Mouse (Mus musculus): ENCODE results near the gene Ttc1.
A peak's percentile ranks its signal among the peaks of the same experiment; 100 is the strongest.

Ttc1 gene

DNA sequence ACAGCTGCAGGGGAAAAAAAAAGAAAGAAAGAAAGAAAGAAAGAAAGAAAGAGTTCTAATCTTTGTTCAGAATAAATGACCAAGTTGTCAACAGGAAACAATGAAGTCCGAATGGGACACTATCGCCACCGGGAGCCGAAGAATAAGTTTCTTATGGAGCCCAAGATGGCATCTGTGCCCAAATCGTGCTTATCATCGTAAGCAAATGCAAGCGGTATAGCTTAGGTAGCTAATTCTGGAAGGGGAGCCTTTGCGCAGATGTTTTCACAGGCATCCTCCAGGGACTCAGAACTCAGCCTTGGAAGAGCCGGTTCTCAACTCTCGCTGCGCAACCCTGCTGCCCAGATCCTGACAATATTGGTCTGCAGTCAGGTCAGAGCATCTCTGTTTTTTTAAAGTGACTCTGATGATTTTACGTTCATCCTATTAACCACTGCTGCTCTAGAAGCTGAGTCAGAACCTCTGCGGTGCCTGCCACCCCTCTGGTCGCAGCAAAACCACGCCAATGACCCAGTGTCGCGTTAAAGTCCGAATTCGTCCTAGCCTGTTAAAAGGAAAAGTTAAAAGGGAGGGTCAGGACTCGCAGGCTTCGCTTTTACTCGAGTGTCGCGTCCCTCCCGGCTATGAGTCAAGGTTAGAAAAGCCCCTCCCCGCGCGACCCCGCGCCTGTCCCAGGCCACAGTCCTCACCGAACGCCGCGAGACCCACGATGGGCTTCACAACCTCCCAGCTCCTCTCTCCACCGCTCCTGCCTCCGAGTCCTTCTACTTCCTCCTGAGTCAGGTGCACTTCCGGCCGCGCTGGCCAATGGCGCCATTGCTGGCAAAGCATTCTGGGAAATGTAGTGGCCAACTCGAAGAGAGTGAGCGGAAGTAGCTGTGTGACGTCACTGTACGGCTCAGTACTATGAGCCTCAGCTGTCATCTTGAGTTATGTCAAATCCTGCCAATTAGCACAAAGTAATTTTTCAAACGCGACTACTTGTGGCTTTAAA, at the start of gene Ttc1:
Gene Ttc1 (minus strand): TSS at position 776 of the 994 bp plus-strand sequence.
- DNase-seq (ENCODE audit: low spot score) = peak; percentile 93

DNA sequence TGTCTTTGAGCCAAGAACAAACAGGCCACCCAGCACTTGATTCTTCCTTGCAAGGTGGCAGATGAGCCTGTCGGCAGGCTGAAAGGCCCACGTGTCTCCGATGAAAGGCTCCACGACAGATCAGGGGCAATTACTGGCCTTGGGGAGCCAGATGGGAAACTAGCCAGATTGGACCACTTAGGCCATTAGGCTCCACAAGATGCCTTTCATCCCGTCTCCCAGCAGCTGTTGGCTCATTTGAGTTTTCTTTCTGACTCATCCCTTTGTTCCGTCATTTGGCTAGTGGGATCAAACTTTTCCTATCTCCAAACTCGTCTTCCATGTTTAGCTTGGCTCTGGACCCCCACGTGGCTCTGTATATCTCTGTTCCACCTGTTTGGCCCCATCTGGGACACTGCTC, 48.2 kb upstream of the Ttc1 start:
- DNase-seq (ENCODE audit: low spot score) = no peak

DNA sequence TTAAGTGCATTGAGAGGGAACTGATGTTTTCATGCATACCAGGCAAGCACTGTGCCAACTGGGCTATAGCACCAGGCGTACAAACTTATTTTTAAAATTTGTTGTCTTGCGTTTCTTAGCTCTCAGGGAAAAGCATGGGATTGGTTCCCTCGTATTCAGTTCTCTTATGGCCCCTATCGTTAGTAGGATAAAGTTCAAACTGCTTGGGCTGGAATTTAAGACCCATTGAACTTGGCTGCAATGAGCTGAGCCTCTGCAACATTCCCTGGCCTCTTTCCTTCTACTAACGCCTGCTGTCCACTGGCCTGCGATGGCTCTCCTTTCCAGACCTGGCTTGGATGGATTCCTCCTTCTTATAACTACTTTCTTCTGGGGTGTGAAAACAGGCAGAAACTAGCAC, 42.6 kb upstream of the Ttc1 start:
- DNase-seq (ENCODE audit: low spot score) = no peak

DNA sequence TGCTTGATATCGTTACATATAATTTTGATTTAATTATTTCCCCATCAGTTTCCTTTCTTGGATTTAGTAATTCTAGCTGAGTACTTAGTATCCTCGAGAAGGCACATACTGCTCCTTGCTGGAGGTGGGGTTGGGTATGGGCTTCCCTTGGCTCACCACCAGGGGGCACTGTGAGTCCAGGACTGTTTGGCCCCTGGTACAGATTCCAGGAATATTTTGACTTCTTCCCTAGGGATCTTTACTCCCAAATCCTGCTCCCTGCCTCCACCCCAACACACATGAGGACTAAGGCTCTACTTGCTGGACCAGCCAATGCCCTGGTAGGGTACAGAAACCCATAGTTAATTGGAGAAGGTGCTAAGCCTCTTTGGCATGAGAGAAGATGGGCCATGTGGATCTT, 36.0 kb upstream of the Ttc1 start:
- peak; percentile 28 for DNase-seq (ENCODE audit: low spot score)

DNA sequence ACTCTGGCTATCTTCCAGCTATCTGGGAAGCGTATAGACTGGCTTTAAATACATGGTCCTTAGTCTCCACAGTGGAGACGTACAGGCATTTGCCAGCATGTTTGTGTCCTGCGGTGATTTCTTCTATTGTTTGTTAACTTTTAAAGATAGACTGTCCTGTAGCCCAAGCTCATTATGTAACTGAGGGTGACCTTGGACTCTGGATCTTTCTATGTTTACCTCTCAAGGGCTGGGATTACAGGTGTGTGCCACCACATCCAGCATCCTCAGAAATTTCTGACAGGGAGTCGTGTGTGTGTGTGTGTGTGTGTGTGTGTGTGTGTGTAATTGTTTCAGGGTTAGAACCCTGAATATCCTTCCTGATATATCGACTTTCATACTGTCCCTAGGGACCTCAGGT, 35.3 kb upstream of the Ttc1 start:
- no peak for DNase-seq (ENCODE audit: low spot score)

GRCm38 (mm10) chr11:43779551-43779950, 31.7 kb upstream of the Ttc1 start:
- DNase-seq (ENCODE audit: low spot score) = no peak

DNA sequence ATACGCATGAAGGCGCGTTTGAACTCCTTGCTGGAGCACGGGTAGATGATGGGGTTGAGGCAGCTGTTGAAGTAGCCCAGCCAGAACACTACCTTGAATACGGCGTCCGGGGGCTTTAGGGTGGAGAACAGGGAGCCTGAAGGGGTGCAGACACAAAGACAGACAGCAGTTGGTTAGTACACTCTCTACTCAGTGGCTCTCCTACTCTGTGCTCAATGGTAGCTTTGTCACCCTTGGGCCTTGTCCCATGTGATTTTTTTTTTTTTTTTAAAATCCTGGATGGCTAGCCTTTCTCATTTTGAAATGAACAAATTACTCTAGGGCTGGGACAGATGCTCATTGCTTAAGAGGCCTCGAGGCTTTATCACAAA, 28.5 kb upstream of the Ttc1 start:
- no peak for DNase-seq (ENCODE audit: low spot score)

DNA sequence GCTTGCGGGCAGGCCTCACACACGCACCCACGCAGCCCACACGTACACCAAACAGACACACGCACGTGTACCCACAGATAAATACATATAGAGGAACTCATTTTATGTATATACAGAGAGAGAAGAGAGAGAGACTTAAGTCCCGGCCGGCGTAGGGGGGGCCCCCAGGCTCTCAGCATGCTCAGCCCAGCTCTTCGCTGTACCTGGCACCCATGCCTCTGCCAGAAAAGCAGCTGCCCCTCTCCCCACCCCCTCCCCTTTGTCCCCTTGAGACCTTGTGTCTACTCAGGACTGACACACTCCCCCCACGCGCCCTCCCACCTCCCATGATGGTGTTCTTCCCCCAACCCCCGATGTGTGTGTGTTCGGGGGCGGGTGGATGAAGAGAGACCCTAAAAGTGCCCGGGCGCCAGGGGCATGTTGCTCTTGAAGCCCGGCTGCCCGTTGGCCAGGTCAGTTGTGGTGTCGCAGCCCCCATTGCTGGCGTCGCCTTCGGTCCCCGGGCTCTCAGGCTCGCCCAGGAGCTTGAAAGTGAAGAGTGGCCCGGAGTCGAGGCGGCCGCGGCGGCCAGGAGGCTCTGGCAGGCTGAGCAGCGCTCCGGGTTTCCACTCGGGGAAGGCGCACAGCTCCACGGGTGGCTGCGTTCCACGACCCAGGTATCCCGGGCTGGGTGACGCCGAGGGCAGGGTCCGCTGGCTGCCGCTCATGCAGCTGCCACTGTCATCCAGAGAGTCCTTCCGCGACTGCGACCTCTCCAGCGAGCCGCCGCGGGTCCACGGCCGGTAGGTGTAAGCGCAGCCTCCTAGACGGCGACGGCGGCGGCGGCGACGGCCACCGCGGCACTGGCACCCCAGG, 27.9 kb upstream of the Ttc1 start:
- DNase-seq (ENCODE audit: low spot score) = no peak

DNA sequence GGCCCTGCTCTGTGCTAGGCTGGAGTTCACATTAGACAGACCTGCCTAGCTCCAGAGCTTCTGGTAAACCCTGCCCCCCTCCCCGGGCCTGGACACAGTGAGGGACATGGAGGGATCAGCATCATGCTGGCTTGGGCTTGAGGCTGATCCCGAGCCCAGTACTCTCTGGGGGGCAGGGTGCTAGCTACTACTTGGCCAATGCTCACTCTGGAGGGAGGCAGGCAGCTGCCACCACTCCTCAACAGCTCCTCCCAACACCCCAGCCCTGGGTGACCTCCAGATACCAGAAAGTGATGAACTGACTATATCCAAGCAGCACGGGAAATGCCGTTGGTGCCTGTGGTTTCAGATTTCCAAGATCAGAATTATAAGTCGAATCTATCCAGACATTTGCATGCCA, 25.9 kb upstream of the Ttc1 start:
- DNase-seq (ENCODE audit: low spot score) = no peak

DNA sequence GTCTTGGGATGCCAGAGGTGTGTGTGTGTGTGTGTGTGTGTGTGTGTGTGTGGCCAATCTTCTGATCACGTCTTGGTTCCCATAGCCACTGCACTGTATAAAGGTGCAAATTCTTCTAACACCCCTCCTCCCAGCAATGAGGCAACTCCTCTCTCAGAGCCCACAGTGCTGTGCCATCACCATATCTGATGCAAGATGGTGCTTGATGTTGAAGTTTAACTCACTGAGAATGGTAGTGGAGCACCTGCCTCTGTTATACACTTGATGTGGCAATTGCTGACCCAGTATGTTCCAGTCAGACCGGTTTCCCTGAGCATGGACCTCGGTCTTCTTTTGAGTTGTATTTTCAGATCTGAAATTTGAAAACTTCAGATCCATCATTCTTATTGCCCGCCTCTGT, 22.3 kb upstream of the Ttc1 start:
- no peak for DNase-seq (ENCODE audit: low spot score)

GRCm38 (mm10) chr11:43767749-43768148, 19.9 kb upstream of the Ttc1 start:
- no peak for DNase-seq (ENCODE audit: low spot score)

DNA sequence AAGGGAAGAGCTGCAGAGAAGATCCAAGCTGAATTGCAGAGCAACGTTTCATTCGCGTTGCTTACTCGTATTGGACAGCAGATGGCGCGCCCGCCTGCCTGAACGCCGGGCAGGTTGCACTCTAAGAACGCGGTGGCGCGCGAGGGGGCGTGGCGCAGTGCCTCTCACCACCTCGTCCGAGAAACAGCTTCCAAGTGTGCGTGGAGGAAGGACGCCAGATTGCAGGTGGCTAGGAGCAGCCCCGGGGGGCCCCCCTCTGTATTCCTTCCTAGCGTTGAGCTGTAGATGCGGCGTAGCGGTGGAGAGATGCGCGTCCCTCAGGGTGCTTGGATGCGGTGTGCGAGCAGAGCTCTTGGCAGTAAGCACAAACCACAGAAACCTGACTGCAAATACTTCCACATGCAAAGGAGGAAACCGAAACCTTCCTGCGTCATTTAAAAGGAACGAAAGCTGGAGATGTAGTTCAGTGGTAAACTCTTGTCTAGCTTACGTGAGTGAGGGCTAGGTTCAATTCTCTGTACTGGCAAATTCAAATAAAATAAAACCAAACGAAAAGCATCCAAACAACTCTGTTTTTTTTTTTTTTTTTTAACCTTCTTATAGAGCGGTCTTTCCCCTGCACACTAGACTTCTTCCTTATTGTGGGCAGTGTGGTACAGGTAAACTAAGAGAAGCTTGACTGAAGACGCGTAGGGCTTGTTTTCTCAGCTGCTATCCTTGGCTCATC, 19.3 kb upstream of the Ttc1 start:
- peak; percentile 46 for DNase-seq (ENCODE audit: low spot score)

DNA sequence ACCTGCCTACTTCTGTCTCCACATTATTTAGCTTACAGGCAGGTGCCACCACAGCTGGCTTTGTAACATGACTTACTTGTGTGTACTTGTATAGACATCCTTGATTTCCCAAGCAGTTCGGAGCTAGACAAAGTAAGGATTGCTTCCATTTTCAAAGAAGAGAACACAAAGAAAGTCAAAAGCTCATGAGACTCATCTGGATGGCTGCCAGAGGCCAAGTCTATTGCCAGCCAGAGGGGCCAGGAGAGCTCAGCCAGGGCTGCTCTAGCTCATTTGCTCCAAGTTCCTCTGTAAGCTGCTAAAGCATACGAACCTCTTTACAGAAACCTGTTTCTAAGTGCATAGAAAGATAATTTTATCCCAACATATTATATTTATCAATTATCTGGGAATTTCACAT, 10.6 kb upstream of the Ttc1 start:
- no peak for DNase-seq (ENCODE audit: low spot score)

- DNase-seq (ENCODE audit: low spot score) = no peak
Observed at GRCm38 (mm10) chr11:43755411-43755810, 7.6 kb upstream of the Ttc1 start.

DNA sequence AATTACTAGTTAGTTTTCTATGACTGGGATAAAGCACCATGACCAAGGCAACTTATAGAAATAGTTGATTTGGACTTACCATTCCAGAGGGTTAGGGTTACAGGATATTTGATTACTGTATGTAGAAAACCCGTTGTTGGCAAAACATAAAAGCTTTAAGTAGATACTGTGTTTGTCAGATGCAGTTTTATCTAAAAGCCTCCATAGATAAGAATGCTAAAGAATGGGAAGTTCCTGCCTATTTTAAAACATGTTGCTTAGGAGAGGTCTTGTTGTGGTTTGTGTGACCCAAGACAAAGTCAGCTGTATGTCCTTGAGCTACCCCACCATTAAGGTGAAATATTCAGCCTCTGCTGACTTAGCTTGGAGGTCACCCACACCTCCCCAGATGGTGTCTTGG, 6.8 kb upstream of the Ttc1 start:
- DNase-seq (ENCODE audit: low spot score) = peak; percentile 9

- DNase-seq (ENCODE audit: low spot score) = no peak
Observed at GRCm38 (mm10) chr11:43751542-43751941, 3.7 kb upstream of the Ttc1 start.

DNA sequence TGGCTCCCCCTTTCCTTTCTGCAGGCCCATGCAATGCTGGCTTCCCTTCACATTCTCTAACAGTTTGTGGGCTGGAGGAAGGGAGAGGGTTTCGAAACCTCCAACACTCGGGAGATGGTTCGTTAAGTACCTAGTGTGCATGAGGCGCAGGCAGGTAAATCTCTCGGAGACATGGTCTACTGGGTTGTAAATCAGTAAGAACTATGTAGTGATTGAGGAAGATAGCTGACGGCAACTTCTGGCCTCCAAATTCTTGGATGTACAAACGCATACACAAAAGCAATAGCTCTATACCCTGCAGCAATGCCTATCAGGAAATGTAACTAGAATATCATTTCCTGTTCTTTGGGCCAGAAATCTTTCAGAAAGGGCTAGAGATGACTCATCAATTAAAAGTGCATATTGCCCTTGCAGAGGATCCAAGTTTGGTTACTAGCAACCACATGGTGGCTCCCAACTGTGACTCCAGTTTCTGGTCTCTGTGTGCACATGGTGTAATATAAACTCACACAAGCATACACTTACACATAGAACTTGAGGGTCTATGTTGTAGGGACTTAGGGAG, 19.0 kb downstream of the Ttc1 start:
- no peak for DNase-seq (ENCODE audit: low spot score)

GRCm38 (mm10) chr11:43727796-43728195, 20.0 kb downstream of the Ttc1 start:
- DNase-seq (ENCODE audit: low spot score) = no peak

GRCm38 (mm10) chr11:43723411-43723810, 24.4 kb downstream of the Ttc1 start:
- DNase-seq (ENCODE audit: low spot score) = no peak

DNA sequence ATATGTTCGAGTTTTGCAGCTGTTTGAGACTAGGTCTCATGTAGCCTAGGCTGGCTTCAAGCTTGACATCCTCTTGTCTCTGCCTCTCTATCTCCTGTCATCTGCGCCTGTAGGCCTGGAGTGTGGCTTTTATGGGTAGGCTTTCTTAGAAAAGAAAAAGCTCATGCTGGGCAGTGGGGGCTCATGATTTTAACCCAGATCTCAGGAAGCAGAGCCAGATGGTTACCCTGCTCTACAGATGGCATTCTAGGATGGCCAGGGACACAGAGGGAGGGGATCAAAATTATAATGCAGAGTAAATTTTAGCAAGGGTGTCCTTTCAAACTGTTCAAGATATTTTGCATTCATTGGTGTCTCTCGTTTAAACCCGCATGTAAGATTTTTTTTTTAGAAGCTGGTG, 35.6 kb downstream of the Ttc1 start:
- no peak for DNase-seq (ENCODE audit: low spot score)

GRCm38 (mm10) chr11:43708409-43708808, 39.4 kb downstream of the Ttc1 start:
- no peak for DNase-seq (ENCODE audit: low spot score)

DNA sequence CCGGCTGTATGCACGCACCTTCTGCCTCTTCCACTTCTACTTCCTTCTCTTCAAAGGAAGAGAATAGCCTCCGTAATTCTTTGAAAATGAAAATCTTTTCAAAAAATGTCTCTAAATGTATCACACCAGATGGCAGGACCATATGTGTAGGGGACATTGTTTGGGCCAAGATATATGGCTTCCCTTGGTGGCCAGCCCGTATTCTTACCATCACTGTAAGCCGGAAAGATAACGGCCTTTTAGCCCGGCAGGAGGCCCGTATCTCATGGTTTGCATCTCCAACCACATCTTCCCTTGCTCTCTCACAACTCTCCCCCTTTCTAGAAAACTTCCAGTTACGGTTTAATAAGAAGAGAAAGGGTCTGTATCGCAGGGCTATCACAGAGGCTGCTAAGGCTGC, 42.1 kb downstream of the Ttc1 start:
- no peak for DNase-seq (ENCODE audit: low spot score)

Data from ovary, adult 18-20 months (tissue).